Mouse (Mus musculus): ENCODE data around the gene Mpg.

Mpg gene

GRCm38 (mm10) chr11:32278458-32278957, 52.2 kb downstream of the Mpg start:
- in situ Hi-C loops (cut with MboI; ENCODE audit: low pct_unique_long_range_greater_than_20kb in 1 of 2, low sequenced_read_pairs in 2 of 2, unreplicated experiment in 1 of 2) = no loop called here

GRCm38 (mm10) chr11:32280646-32281045, 54.3 kb downstream of the Mpg start:
- in situ Hi-C loops (cut with MboI; ENCODE audit: low pct_unique_long_range_greater_than_20kb in 1 of 2, low sequenced_read_pairs in 2 of 2, unreplicated experiment in 1 of 2) = no loop called here

- in situ Hi-C loops (cut with MboI; ENCODE audit: low pct_unique_long_range_greater_than_20kb in 1 of 2, low sequenced_read_pairs in 2 of 2, unreplicated experiment in 1 of 2) = no loop called here
Measured at GRCm38 (mm10) chr11:32281416-32282144, 55.3 kb downstream of the Mpg start.
